Mouse (Mus musculus) spleen, postnatal 36 days (tissue): Measurements from ENCODE around the gene Srrt.

ENCODE experiments used
- DNase-seq, 2 experiments: peaks; one replicate each; pipeline ENCODE4 v3.0.0; 2022; ENCODE audit warnings: low spot score in 2 of 2, mixed read lengths in 1 of 2

Srrt gene

GRCm38 (mm10) chr5:137268131-137268910, 39.2 kb downstream of the Srrt start:
- peak in 1 of 2 experiments; percentile 55 for DNase-seq

GRCm38 (mm10) chr5:137264787-137265186, 42.7 kb downstream of the Srrt start:
- DNase-seq, result no peak

GRCm38 (mm10) chr5:137263897-137264720, 43.4 kb downstream of the Srrt start:
- DNase-seq, result no peak
